Comparison of ENCODE assay signal across 16 mouse cellular contexts in genomic region chr15:98902600-98902999, GRCm38 (mm10).
"Had no signal": no experiment of that assay in that cellular context is flagged by ENCODE, and none has a peak within 500 bp of the region (broad histone marks: within the 10 kb centered on the region; RNA-seq: fewer than 3 reads in every experiment).

No protein-coding gene starts in this region.

- H3K9me3 ChIP-seq: neural tube, embryonic 13.5 days; neural tube, embryonic 15.5 days; stomach, embryonic 15.5 days had no signal

- H3K9ac ChIP-seq: neural tube, embryonic 13.5 days; neural tube, embryonic 15.5 days; stomach, embryonic 15.5 days had no signal

- H3K4me2 ChIP-seq: neural tube, embryonic 13.5 days; neural tube, embryonic 15.5 days; stomach, embryonic 15.5 days had no signal

- H3K27ac ChIP-seq: neural tube, embryonic 13.5 days; neural tube, embryonic 15.5 days; stomach, embryonic 15.5 days; stomach, postnatal 0 days had no signal

- H3K4me3 ChIP-seq: neural tube, embryonic 13.5 days; neural tube, embryonic 15.5 days; stomach, embryonic 15.5 days had no signal

- DNase-seq: retina, postnatal 1 day; right cerebral cortex, adult 18-20 months; right cerebral cortex, postnatal 14 days; right cerebral cortex, postnatal 25 days; right cerebral cortex, postnatal 4 days; spleen, adult 18-20 months; thymus, adult 18-20 months; thymus, adult 2 months; thymus, postnatal 14 days; thymus, postnatal 25 days; thymus, postnatal 36 days; thymus, postnatal 4 days had no signal
